Mouse (Mus musculus) c-Kit-positive CD71-positive TER-119-positive erythroid progenitor cells, embryonic 14.5 days (primary cell): ENCODE measurements around the gene Cytip.

Source experiments
- DNase-seq: peaks from one replicate; pipeline ENCODE4 v3.0.0-alpha.2; 2013; ENCODE audit warnings: low spot score

Gene Cytip

DNA sequence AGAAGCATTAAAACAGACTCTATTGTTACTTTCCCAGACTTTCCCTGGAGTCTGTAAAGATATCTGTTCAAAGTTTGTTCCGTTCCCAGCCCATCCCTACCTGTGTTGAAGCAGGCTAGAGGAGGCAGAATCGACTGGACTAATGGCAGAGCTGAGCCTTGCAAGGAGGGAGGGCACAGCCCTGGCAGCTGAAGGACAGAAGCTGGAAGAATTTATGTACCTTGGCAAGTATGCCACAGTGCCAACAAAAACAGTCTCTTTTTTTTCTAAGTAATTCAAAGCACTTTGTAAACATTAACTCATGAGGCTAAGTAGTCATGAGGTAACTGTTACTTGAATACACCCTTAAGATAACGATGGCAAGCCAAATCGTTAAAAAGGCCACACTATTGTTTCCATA lies at the start of gene Cytip:
Gene Cytip, minus strand, starts transcription at position 187 of the 400 bp plus-strand sequence.
- DNase-seq, result no peak

DNA sequence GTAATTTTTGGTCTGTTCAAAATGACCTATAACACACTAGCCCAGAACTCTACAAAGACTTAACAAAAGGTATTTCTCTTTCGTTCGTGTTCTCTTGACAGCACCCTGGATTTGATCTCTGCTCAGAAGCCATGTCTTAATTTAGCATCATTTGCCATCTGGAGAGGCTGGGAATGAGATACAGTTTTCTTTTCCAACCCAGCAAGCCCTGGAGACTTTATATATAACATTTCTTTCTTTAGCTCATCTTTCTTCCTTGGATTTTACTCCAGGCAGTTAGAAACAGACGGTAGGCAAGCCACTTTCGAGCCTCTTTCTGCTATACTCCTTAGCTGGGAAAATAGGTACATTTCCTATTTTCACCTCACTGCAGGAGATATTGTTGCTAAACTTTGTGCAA lies 45.3 kb upstream of the Cytip start:
- DNase-seq, result no peak

- DNase-seq, result no peak
Observed at GRCm38 (mm10) chr2:58237487-58237886, 42.2 kb upstream of the Cytip start.

DNA sequence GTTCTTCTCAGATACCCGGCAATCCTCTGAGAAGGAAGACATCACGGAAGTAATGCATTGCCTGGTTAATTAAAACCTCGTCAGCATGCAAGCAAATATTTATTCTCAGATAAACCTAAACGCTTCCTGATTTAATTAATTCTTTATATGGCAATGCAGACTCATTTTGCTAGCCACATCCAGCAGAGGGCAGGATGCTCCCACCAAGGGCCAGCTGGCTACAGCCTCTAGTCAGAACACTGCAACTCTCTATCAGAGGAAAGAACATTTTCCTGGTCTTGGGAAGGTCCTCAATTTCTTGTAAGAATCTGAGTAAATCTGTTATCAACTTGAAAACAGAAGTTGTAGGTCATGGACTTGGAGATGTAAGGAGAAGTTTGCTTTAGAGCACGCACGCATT lies 4.1 kb upstream of the Cytip start:
- no peak for DNase-seq

DNA sequence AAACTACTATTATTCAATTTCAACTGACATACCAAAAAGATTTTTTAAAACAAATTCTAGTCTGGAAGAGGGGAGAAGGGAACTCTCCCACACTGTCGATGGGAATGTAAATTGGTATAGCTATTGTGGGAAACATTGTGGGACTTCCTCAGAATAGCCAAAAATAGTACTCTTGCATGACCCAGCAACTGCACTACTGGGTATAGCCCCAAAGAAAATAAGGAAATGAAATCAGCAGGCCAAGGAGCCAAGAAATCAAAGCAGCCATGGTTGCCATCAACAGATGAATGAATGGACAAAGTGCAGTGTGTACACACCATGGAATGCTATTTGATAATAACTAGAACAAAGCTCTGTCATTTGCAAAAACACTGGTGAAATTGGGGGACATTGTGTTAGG lies 1.5 kb upstream of the Cytip start:
- no peak for DNase-seq

GRCm38 (mm10) chr2:58194422-58195115 lies 763 bp downstream of the Cytip start:
- no peak for DNase-seq

GRCm38 (mm10) chr2:58192160-58192559 lies 3.2 kb downstream of the Cytip start:
- DNase-seq, result no peak

DNA sequence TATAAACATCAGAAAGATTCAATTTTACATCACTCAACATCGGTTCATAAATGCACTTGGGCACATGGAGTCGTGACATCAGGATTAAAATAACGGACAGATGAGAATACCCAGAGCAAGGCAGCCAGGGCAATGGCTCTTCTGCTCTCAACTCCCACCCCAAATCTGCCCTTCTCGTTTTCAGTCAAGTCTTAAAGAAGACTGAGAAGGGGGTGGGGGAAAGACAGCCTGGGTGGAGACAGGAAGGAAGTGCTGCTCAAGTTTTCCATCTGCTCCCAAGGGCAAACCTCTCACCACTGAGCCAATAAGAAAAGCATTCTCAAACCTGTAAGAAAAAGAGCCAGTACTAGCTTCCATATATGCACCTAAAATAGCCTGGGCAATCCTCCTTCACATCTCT lies 5.8 kb downstream of the Cytip start:
- DNase-seq, result no peak

GRCm38 (mm10) chr2:58188903-58189302 lies 6.4 kb downstream of the Cytip start:
- no peak for DNase-seq

- DNase-seq, result no peak
Observed at GRCm38 (mm10) chr2:58187310-58188051, 7.9 kb downstream of the Cytip start.

- no peak for DNase-seq
Observed at GRCm38 (mm10) chr2:58184197-58184596, 11.1 kb downstream of the Cytip start.

DNA sequence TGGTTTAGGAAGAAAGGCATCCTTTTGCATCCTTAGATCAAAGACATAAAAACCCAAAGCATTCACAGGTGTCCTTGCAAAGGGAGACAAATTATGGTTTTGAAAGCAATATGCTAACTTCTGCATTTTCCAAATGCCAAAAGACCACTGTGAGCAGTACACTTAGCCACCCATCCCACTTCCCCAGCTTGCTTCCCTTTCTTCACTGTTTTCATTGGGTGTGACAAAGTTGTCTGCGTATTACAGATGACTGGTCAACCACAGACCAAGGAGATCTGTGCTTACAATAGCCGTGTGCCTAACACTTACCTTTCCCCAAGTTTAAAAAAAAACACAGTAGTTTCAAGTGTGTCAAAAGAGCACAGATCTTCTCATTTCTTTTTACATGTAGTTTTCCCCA lies 11.7 kb downstream of the Cytip start:
- DNase-seq, result no peak

DNA sequence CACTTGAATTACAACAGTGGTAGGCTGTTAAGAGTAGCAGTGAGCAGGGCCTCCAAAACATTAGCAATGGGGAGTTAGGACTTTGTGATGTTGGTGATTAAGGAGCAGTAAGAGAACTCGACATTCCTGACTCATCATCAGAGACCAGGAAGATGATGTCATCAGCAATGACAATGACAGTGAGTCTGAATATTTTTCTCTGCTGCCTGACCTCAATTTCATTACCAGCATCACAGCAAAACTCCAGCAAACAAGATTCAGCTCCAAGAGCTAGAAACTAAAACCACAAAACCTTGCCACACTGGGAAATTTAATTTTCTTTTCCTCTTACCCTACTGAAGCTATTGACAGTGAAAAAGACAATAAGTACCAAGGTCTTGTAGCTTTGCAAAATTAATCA lies 14.6 kb downstream of the Cytip start:
- no peak for DNase-seq

DNA sequence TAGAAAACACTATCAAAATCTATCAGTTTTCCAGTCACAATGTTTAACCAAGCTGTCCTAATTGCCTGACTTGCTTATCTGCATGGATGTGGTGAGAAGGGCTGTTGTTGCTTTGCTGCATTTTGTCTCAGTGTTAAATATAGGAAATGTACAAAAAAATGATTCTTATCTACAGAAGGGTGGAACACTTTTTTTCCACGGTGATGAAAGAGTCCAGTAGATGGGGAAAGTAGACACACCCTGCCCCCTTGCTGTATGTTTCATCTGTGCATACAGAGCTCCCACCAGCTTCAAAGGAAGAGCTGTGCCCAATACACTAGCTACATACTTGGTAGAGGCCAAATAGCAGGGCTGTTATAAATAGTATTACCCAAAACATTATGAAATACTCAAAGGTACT lies 16.3 kb downstream of the Cytip start:
- DNase-seq, result no peak

DNA sequence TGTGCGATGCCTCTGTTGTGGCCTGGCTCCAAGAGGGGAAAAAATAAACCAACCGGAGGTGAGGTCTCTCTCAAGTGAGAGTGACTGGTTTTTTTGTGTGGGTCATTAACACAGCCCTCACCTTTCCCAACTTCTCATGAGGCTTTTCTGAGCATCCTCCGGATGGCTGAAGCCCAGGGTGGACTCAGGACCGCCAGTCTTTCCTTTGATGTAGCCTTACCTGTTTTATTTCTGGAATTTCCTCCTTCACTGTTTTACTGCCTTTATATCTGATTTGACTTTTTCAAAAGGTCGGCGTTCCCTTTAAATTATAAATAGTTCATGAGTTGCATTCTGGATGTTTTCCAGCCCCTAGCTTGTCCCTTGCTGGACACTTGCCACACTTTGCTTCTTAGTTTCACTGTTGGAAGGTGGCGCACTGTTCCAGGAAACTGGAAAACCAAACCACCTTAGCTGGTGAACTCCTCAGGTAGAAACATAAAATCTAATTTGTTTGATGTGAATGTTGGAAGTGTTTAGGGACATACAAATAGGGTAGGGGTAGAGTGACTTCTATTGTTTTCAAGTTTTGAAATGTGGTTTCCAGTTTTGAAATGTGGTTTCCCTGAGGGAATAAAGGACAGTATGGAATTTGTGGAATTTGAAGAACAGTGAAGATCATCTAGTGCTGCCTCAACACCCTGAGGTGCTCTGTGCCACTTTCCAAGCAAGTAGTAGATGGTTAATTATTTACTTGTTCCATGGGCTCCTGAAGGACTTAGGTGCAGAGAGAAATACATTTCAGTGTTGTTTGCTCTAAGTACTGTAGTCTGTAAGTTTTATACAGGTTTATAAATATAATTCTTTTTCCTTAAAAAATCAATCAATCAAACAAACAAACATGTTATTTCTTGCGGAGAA lies 19.7 kb downstream of the Cytip start:
- no peak for DNase-seq

DNA sequence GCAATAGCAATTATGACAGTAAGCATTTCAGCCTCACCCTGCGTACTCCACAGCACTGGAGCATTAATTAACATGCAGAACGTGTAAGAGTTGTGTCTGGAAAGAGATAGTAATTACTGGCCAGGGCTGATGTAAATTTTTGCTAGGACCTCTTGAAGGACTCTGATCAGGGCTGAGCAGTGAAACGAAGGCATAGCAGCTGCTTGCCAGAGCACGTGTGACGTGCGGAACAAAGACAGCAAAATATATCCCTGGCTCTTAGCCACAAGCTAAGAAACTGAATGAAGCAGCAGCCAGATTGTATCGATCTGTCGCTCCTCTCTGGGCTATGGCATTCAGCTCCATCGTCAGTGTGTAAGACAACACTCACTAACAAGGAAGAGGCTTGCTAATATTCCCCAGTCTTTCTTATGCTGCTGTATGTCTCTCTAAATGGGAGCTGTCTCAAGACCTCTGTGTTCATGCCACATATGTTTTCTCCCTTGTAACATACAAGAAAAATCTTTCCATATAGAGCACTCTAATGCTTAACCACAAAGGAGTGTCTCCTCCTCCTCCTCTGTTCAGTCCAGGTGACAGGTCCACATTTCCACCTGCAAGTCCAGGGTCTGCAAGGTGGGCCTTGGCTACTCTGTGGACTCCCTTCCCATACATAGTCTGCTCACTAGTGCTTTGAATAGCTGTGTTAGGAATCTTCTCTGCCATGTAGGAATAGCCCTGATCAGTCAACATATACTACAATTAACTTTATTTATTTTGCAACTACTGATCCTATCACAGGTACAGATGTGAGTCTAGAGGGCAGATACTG lies 20.7 kb downstream of the Cytip start:
- DNase-seq, result no peak

DNA sequence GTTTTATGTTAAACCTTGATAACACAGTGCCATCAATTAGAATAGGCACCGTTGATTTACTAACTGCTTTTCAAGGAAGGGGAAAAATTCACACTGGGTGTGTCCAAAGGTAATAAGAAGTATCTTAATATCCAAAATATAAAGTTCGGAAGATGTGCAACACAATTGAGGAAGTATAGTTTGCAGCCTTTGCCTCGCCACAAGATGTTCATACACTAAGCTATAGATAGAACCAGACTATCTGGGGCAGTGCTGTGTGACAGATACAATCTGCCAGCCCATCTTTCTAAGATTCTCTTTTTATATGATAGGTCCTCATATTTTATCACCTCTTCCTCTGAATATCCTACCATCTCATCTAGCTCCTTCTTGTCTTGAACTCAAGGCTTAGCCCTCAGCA lies 22.4 kb downstream of the Cytip start:
- no peak for DNase-seq

DNA sequence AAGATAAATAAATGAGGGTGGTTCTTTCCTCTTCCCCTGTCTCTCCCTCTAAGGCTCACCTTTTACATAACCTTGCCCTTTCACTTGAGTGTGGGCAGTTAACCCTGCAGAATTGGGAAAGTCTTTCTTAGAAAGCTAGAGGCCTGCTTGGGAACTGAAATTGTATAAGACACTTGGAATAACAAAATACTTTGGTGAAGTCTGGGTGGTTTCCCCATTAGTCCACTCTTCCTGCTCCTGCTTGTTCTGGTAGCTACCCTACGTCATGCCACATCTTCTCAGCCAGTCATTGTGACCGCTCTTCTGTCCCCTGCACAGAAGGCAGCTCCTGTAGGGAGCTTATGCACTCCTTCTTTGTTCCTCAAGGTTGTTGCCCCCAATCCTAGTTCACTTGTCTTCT lies 26.2 kb downstream of the Cytip start:
- no peak for DNase-seq

DNA sequence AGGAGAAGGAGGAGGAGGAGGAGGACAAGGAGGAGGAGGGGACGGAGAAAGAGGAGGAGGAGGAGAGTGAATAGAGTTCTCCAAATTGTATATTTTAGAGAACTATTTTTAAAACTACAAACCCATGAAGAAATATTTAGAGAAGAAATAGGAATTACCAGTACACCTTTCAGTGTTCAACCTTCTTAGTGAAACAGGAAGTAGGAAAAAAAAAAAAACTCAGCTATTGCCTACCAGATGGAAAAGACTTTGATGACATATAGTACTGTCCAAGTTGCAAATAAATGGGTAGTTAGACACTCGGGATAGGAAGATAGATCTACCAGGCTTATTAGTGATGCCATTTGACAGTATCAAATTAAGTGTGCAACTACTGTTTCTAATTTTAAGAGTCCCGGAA lies 27.7 kb downstream of the Cytip start:
- no peak for DNase-seq

DNA sequence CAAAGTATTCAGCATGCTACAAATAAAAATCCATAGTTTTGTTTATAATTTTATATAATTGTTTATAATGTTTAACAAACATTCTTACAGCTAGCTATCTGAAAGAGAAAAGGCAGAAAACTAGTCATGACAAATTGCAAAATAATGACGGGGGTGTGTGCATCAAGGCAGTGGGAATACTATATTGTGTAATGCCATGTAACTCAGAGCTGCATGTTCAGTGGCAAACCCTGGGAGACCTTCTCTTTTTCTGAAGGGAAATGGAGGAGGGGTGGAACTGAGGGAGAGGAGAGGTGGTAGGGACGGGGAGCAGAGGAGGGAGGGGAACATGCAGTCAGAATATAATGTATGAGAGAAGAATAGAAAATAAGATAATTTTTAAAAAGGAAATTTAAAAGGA lies 28.6 kb downstream of the Cytip start:
- no peak for DNase-seq

GRCm38 (mm10) chr2:58163457-58164181 lies 31.7 kb downstream of the Cytip start:
- DNase-seq, result no peak
